10 mouse cellular contexts compared by ENCODE assay signal in the genomic region with DNA sequence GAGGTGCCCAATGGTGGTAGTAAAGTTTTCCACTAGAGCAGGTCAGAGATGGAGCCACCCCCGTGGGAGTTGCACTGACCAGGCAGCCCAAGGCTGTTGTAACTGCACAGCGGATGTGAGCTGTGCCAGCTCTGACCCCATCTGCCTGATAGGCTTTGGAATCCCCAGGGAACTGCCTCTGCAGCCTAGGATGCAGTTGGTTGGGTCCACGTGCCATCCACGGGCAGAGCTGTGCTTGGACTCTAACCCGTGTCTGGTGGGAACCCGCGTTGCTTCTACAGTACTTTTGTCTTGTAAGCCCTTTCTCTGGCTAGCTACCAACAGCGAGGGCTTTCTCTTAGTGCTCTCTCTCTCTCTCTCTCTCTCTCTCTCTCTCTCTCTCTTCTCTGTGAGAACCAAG. TPM values are rescaled to one million over a fixed set of nuclear protein-coding genes. Genes with fewer than 3 reads are reported as not detected.
DNase-seq lines count a peak whose midpoint lies in the region; ATAC-seq and TF ChIP-seq lines count a peak whose summit lies in the region.
"Had no signal": no experiment of that assay in that cellular context is flagged by ENCODE, and none has a peak within 500 bp of the region (broad histone marks: within the 10 kb centered on the region; RNA-seq: fewer than 3 reads in every experiment).

No protein-coding gene starts in this region.

- intact Hi-C loops in gastrocnemius, postnatal 36 days (cut with DNase I) = no loop called here

- peaks cover 30% of the 10 kb centered on the region for H3K4me1 ChIP-seq in liver, postnatal 0 days (ENCODE audit: insufficient read depth)
- H3K4me1 ChIP-seq in liver, embryonic 11.5 days (replicated peaks; ENCODE audit: control insufficient read depth, insufficient read depth, low read length) = peaks cover 29% of the 10 kb centered on the region
- H3K4me1 ChIP-seq in heart, embryonic 16.5 days (ENCODE audit: control insufficient read depth, insufficient read depth, low read length) = peaks cover 79% of the 10 kb centered on the region
- H3K4me1 ChIP-seq in limb, embryonic 14.5 days (ENCODE audit: control insufficient read depth, insufficient read depth, low read length) = peaks cover 31% of the 10 kb centered on the region

- no peak overlapping the region for H3K4me3 ChIP-seq in liver, postnatal 0 days (ENCODE audit: low read depth, low read length)
- no peak overlapping the region for H3K4me3 ChIP-seq in liver, embryonic 11.5 days (ENCODE audit: low read depth, low read length)
- no peak overlapping the region for H3K4me3 ChIP-seq in heart, embryonic 16.5 days (ENCODE audit: low read length)
- H3K4me3 ChIP-seq in limb, embryonic 14.5 days (replicated peaks; ENCODE audit: low read length) = no peak overlapping the region
- H3K4me3 ChIP-seq: embryonic facial prominence, embryonic 12.5 days had no signal

- no peaks in the 10 kb centered on the region for H3K27me3 ChIP-seq in liver, postnatal 0 days (ENCODE audit: insufficient read depth, low read length)
- no peaks in the 10 kb centered on the region for H3K27me3 ChIP-seq in liver, embryonic 11.5 days (replicated peaks; ENCODE audit: control insufficient read depth, insufficient read depth, low read length)
- no peaks in the 10 kb centered on the region for H3K27me3 ChIP-seq in heart, embryonic 16.5 days (ENCODE audit: control insufficient read depth, insufficient read depth, low read length)
- no peaks in the 10 kb centered on the region for H3K27me3 ChIP-seq in limb, embryonic 14.5 days (ENCODE audit: control insufficient read depth, insufficient read depth, low read length)
- H3K27me3 ChIP-seq: embryonic facial prominence, embryonic 12.5 days had no signal

- TF ChIP-seq POLR2A in limb, embryonic 14.5 days (IDR thresholded peaks at IDR 0.05; ENCODE audit: borderline replicate concordance, extremely low read depth, insufficient read depth, insufficient read length) = no peak

- DNase-seq in liver, postnatal 0 days = no peak
- no peak for DNase-seq in liver, embryonic 11.5 days (ENCODE audit: low spot score)
- DNase-seq in adrenal gland, postnatal 25 days = peak; percentile 72
- no peak for DNase-seq in limb, embryonic 14.5 days (ENCODE audit: low spot score)
- no peak for DNase-seq in gastrocnemius, postnatal 36 days
- no peak for DNase-seq in B cell, adult 2 months
- DNase-seq: right cerebral cortex, postnatal 14 days had no signal

- WGBS in liver, postnatal 0 days (ENCODE audit: insufficient replicate concordance) = 74% methylated on average over 8 of the region's 8 CpGs
- 75% methylated on average over 8 of the region's 8 CpGs for WGBS in liver, embryonic 11.5 days
- 43% methylated on average over 8 of the region's 8 CpGs for WGBS in heart, embryonic 16.5 days
- WGBS in limb, embryonic 14.5 days = 76% methylated on average over 8 of the region's 8 CpGs

- H3K36me3 ChIP-seq in liver, postnatal 0 days (replicated peaks; ENCODE audit: insufficient read depth, low read length) = no peaks in the 10 kb centered on the region
- peaks cover 3% of the 10 kb centered on the region; the same call in 1 of the 2 replicates for H3K36me3 ChIP-seq in liver, embryonic 11.5 days (ENCODE audit: control insufficient read depth, insufficient read depth, low read length)
- no peaks in the 10 kb centered on the region for H3K36me3 ChIP-seq in heart, embryonic 16.5 days (ENCODE audit: control insufficient read depth, insufficient read depth)
- H3K36me3 ChIP-seq in limb, embryonic 14.5 days (ENCODE audit: control insufficient read depth, insufficient read depth, low read length) = peaks cover 6% of the 10 kb centered on the region; the same call in 1 of the 2 replicates

- no peak overlapping the region for H3K9ac ChIP-seq in liver, postnatal 0 days (replicated peaks)
- H3K9ac ChIP-seq in liver, embryonic 11.5 days (ENCODE audit: low read depth, low read length) = no peak overlapping the region
- peak overlapping the region; percentile 52 for H3K9ac ChIP-seq in heart, embryonic 16.5 days (ENCODE audit: low read length)
- H3K9ac ChIP-seq in limb, embryonic 14.5 days (ENCODE audit: low read depth, low read length, severe bottlenecking) = no peak overlapping the region

- TF ChIP-seq CTCF in liver, postnatal 0 days (IDR thresholded peaks at IDR 0.05; ENCODE audit: low read depth) = no peak

- no peak overlapping the region for H3K4me2 ChIP-seq in liver, postnatal 0 days (ENCODE audit: low read depth, low read length)
- no peak overlapping the region for H3K4me2 ChIP-seq in liver, embryonic 11.5 days
- no peak overlapping the region for H3K4me2 ChIP-seq in heart, embryonic 16.5 days (ENCODE audit: low read depth, low read length)
- no peak overlapping the region for H3K4me2 ChIP-seq in limb, embryonic 14.5 days (replicated peaks; ENCODE audit: low read depth, low read length, severe bottlenecking)
- H3K4me2 ChIP-seq: embryonic facial prominence, embryonic 12.5 days had no signal

- peak; percentile 40; the same call in 1 of the 2 replicates for ATAC-seq in liver, postnatal 0 days
- no peak for ATAC-seq in liver, embryonic 11.5 days (replicated peaks; ENCODE audit: low FRiP score)
- ATAC-seq in heart, embryonic 16.5 days (replicated peaks; ENCODE audit: extremely low read depth, insufficient read depth, low FRiP score) = no peak
- ATAC-seq in limb, embryonic 14.5 days (ENCODE audit: low FRiP score, low read depth) = no peak
- ATAC-seq: lung, postnatal 0 days had no signal

- TF ChIP-seq EP300 in liver, postnatal 0 days (IDR thresholded peaks at IDR 0.05; ENCODE audit: low read depth) = no peak

- H3K9me3 ChIP-seq in liver, postnatal 0 days (ENCODE audit: low read length) = no peaks in the 10 kb centered on the region
- no peaks in the 10 kb centered on the region for H3K9me3 ChIP-seq in liver, embryonic 11.5 days (ENCODE audit: control insufficient read depth, low read length)
- H3K9me3 ChIP-seq in heart, embryonic 16.5 days (replicated peaks; ENCODE audit: control insufficient read depth, low read length) = no peaks in the 10 kb centered on the region
- H3K9me3 ChIP-seq in limb, embryonic 14.5 days (ENCODE audit: control insufficient read depth, low read length) = no peaks in the 10 kb centered on the region
- H3K9me3 ChIP-seq: embryonic facial prominence, embryonic 12.5 days had no signal

- no peak overlapping the region for H3K27ac ChIP-seq in liver, postnatal 0 days (ENCODE audit: low read depth)
- H3K27ac ChIP-seq in liver, embryonic 11.5 days (ENCODE audit: low read depth, low read length) = no peak overlapping the region
- peak overlapping the region; percentile 83 for H3K27ac ChIP-seq in heart, embryonic 16.5 days (ENCODE audit: low read length)
- 0 out of 2 replicates have a peak overlapping the region, but pooled peaks have one; percentile 33 for H3K27ac ChIP-seq in limb, embryonic 14.5 days (replicated peaks; ENCODE audit: low read depth, low read length)
- H3K27ac ChIP-seq: embryonic facial prominence, embryonic 12.5 days had no signal

RNA-seq across cellular contexts. Expression of a gene that starts 36.7 kb away (rescaled TPM):
- polyA plus RNA-seq in liver, postnatal 0 days (2015; fragmentation: Nextera tagmentation; extraction: Ambion mirVana) = 0.44 and 0.47 TPM in 2 replicates
- polyA plus RNA-seq in liver, embryonic 11.5 days (2014; fragmentation: Nextera tagmentation; extraction: Ambion mirVana) = 4.7 and 4.8 TPM in 2 replicates
- 54.5 and 79.1 TPM in 2 replicates for total RNA-seq in adrenal gland, postnatal 25 days (2021)
- polyA plus RNA-seq in heart, embryonic 16.5 days (2015; fragmentation: Nextera tagmentation; extraction: Ambion mirVana) = 19.9 and 24.4 TPM in 2 replicates
- polyA plus RNA-seq in limb, embryonic 14.5 days (2012; rRNA removed) = 21.6 and 24.8 TPM in 2 replicates
- 11.6 and 12.4 TPM in 2 replicates for polyA plus RNA-seq in limb, embryonic 14.5 days (2014; fragmentation: Nextera tagmentation; extraction: Ambion mirVana)
- total RNA-seq in gastrocnemius, postnatal 36 days (2021) = 1 to 10 TPM; 4.9 to 5.2 TPM

Comparison
In these comparisons a context has a peak if more than half of its experiments do, and no peak if none do; other contexts are left out.
1. H3K27ac ChIP-seq: peak in heart, embryonic 16.5 days (single experiment) and limb, embryonic 14.5 days (single experiment); none in liver, postnatal 0 days (single experiment) and liver, embryonic 11.5 days (single experiment).